Mouse (Mus musculus) lung, embryonic 16.5 days (tissue): Measurements from ENCODE around the gene Dolk. TPM values are rescaled to one million over a fixed set of nuclear protein-coding genes. Genes with fewer than 3 reads are reported as not detected.

Experiments
- ATAC-seq: fragments of 200-750 bp; cut with Nextera tagmentation; 2 replicates; pipeline ENCODE4 v1.8.0; 2017; ENCODE audit warnings: low read depth, mild to moderate bottlenecking, moderate library complexity
- H3K27ac ChIP-seq: fragments of 300-500 bp; sonication (generic); 2 replicates; pipeline ENCODE4 v1.5.1; 2014; ENCODE audit warnings: mild to moderate bottlenecking, control low read depth, low read length
- H3K27me3 ChIP-seq: fragments of 300-500 bp; sonication (generic); 2 replicates; pipeline ENCODE4 v1.6.1; 2014; ENCODE audit warnings: low read depth, low read length, mixed read lengths; ENCODE audit not compliant: control insufficient read depth, insufficient read depth
- H3K36me3 ChIP-seq: fragments of 300-500 bp; sonication (generic); 2 replicates; pipeline ENCODE4 v1.6.1; 2014; ENCODE audit warnings: low read length; ENCODE audit not compliant: control insufficient read depth, insufficient read depth
- H3K4me1 ChIP-seq: fragments of 300-500 bp; sonication (generic); replicated peaks from 2 replicates; pipeline ENCODE4 v1.6.1; 2014; ENCODE audit warnings: low read length, mixed read lengths; ENCODE audit not compliant: control insufficient read depth, insufficient read depth
- H3K4me2 ChIP-seq: fragments of 300-500 bp; sonication (generic); 2 replicates; pipeline ENCODE4 v1.6.1; 2014; ENCODE audit warnings: low read depth, low read length, control low read depth
- H3K4me3 ChIP-seq: fragments of 300-500 bp; sonication (generic); 2 replicates; pipeline ENCODE4 v1.5.1; 2014; ENCODE audit warnings: mild to moderate bottlenecking, low read length, control low read depth
- H3K9ac ChIP-seq: fragments of 300-500 bp; sonication (generic); 2 replicates; pipeline ENCODE4 v1.6.1; 2014; ENCODE audit warnings: low read length, control low read depth
- H3K9me3 ChIP-seq: fragments of 300-500 bp; sonication (generic); 2 replicates; pipeline ENCODE4 v1.6.1; 2016; ENCODE audit warnings: low read length; ENCODE audit not compliant: control insufficient read depth
- WGBS: fragments of 180-500 bp; shearing (Covaris S2); extraction: QIAGEN DNeasy Blood & Tissue Kit; methylation state at CpG from one replicate; pipeline ENCODE4 v1.1.7; 2014; 5-methylcytosine and 5-hydroxymethylcytosine counted together
- polyA plus RNA-seq: library from polyadenylated mRNA; unstranded; fragments of >200 nt; fragmentation: Nextera tagmentation; extraction: Ambion mirVana; gene quantifications from 2 replicates; pipeline ENCODE4 v1.2.1, GENCODE M21; 2015

Gene Dolk
- polyA plus RNA-seq, 1 experiment from 2014 or later, result 30.3 TPM

GRCm38 (mm10) chr2:30311481-30311880 is 25.3 kb upstream of the Dolk start:
- no peak for ATAC-seq
- no peaks in the 10 kb centered on the region for H3K4me1 ChIP-seq
- no peak overlapping the region for H3K4me3 ChIP-seq
- peaks cover 63% of the 10 kb centered on the region for H3K36me3 ChIP-seq
- H3K9ac ChIP-seq, result no peak overlapping the region
- H3K27ac ChIP-seq, result no peak overlapping the region
- no peaks in the 10 kb centered on the region for H3K9me3 ChIP-seq
- WGBS, result 87% methylated on average over 2 of the region's 2 CpGs
- no peaks in the 10 kb centered on the region for H3K27me3 ChIP-seq
- H3K4me2 ChIP-seq, result no peak overlapping the region

GRCm38 (mm10) chr2:30309351-30309750 is 23.2 kb upstream of the Dolk start:
- ATAC-seq, result no peak
- no peak overlapping the region for H3K27ac ChIP-seq
- no peaks in the 10 kb centered on the region for H3K27me3 ChIP-seq
- H3K9ac ChIP-seq, result no peak overlapping the region
- 75% methylated on average over 3 of the region's 3 CpGs for WGBS
- H3K4me3 ChIP-seq, result no peak overlapping the region
- H3K36me3 ChIP-seq, result peaks cover 68% of the 10 kb centered on the region
- no peaks in the 10 kb centered on the region for H3K4me1 ChIP-seq
- H3K4me2 ChIP-seq, result no peak overlapping the region
- H3K9me3 ChIP-seq, result no peaks in the 10 kb centered on the region

GRCm38 (mm10) chr2:30306087-30306486 is 20.0 kb upstream of the Dolk start:
- WGBS, result 82% methylated on average over 7 of the region's 7 CpGs
- peaks cover 62% of the 10 kb centered on the region for H3K36me3 ChIP-seq
- no peaks in the 10 kb centered on the region for H3K9me3 ChIP-seq
- no peaks in the 10 kb centered on the region for H3K4me1 ChIP-seq
- no peak overlapping the region for H3K4me3 ChIP-seq
- no peak for ATAC-seq
- no peaks in the 10 kb centered on the region for H3K27me3 ChIP-seq
- no peak overlapping the region for H3K27ac ChIP-seq
- no peak overlapping the region for H3K4me2 ChIP-seq
- no peak overlapping the region for H3K9ac ChIP-seq

- WGBS, result 90% methylated on average over 5 of the region's 5 CpGs
- Histone ChIP-seq H3K4me3 (no peak overlapping the region), H3K4me2 (no peak overlapping the region), H3K9me3 (no peaks in the 10 kb centered on the region), H3K4me1 (no peaks in the 10 kb centered on the region), H3K27ac (no peak overlapping the region), H3K36me3 (peaks cover 45% of the 10 kb centered on the region), H3K27me3 (no peaks in the 10 kb centered on the region), H3K9ac (no peak overlapping the region)
- no peak for ATAC-seq
Measured at GRCm38 (mm10) chr2:30299966-30300365, 13.8 kb upstream of the Dolk start.

GRCm38 (mm10) chr2:30299525-30299924 is 13.4 kb upstream of the Dolk start:
- H3K27me3 ChIP-seq, result no peaks in the 10 kb centered on the region
- 75% methylated on average over 3 of the region's 3 CpGs for WGBS
- no peak overlapping the region for H3K4me3 ChIP-seq
- no peaks in the 10 kb centered on the region for H3K9me3 ChIP-seq
- no peak for ATAC-seq
- peaks cover 41% of the 10 kb centered on the region for H3K36me3 ChIP-seq
- no peak overlapping the region for H3K4me2 ChIP-seq
- H3K4me1 ChIP-seq, result no peaks in the 10 kb centered on the region
- no peak overlapping the region for H3K27ac ChIP-seq
- H3K9ac ChIP-seq, result no peak overlapping the region

- Histone ChIP-seq H3K4me1 (peaks cover 17% of the 10 kb centered on the region), H3K27me3 (no peaks in the 10 kb centered on the region), H3K9ac (peak overlapping the region; percentile 90), H3K36me3 (no peaks in the 10 kb centered on the region), H3K27ac (peak overlapping the region; percentile 63), H3K9me3 (no peaks in the 10 kb centered on the region), H3K4me2 (peak overlapping the region; percentile 59), H3K4me3 (peak overlapping the region; percentile 92)
- WGBS, result 0% methylated on average over 10 of the region's 10 CpGs
- ATAC-seq, result 0 out of 2 replicates have a peak, but pooled peaks have one; percentile 21
Measured at GRCm38 (mm10) chr2:30287027-30287373, 866 bp upstream of the Dolk start.

GRCm38 (mm10) chr2:30285416-30286181 is 535 bp downstream of the Dolk start:
- Histone ChIP-seq H3K9me3 (no peaks in the 10 kb centered on the region), H3K4me2 (peak overlapping the region; percentile 91), H3K9ac (peak overlapping the region; percentile 90), H3K27me3 (no peaks in the 10 kb centered on the region), H3K36me3 (no peaks in the 10 kb centered on the region), H3K4me3 (peak overlapping the region; percentile 92), H3K27ac (no peak overlapping the region), H3K4me1 (peaks cover 17% of the 10 kb centered on the region)
- ATAC-seq, result peak; percentile 50
- 10% methylated on average over 38 of the region's 38 CpGs for WGBS

GRCm38 (mm10) chr2:30285004-30285403 is 1.1 kb downstream of the Dolk start:
- Histone ChIP-seq H3K4me1 (peaks cover 17% of the 10 kb centered on the region), H3K4me2 (peak overlapping the region; percentile 91), H3K9me3 (no peaks in the 10 kb centered on the region), H3K27me3 (no peaks in the 10 kb centered on the region), H3K4me3 (peak overlapping the region; percentile 92), H3K9ac (no peak overlapping the region), H3K27ac (no peak overlapping the region), H3K36me3 (no peaks in the 10 kb centered on the region)
- ATAC-seq, result no peak
- WGBS, result 85% methylated on average over 5 of the region's 5 CpGs

GRCm38 (mm10) chr2:30283193-30283592 is 2.9 kb downstream of the Dolk start:
- peaks cover 17% of the 10 kb centered on the region for H3K4me1 ChIP-seq
- H3K4me3 ChIP-seq, result no peak overlapping the region
- H3K27ac ChIP-seq, result no peak overlapping the region
- no peaks in the 10 kb centered on the region for H3K36me3 ChIP-seq
- no peak overlapping the region for H3K9ac ChIP-seq
- no peak for ATAC-seq
- no peaks in the 10 kb centered on the region for H3K27me3 ChIP-seq
- H3K9me3 ChIP-seq, result no peaks in the 10 kb centered on the region
- H3K4me2 ChIP-seq, result no peak overlapping the region
- 85% methylated on average over 2 of the region's 2 CpGs for WGBS
